Mouse (Mus musculus) ZHBTc4 (cell line): ENCODE data around the gene Slx4.

ENCODE experiments used
- DNase-seq: peaks from one replicate; pipeline ENCODE4 v3.0.0-alpha.2; 2011; ENCODE audit warnings: low read depth, low spot score

The Slx4 gene

DNA sequence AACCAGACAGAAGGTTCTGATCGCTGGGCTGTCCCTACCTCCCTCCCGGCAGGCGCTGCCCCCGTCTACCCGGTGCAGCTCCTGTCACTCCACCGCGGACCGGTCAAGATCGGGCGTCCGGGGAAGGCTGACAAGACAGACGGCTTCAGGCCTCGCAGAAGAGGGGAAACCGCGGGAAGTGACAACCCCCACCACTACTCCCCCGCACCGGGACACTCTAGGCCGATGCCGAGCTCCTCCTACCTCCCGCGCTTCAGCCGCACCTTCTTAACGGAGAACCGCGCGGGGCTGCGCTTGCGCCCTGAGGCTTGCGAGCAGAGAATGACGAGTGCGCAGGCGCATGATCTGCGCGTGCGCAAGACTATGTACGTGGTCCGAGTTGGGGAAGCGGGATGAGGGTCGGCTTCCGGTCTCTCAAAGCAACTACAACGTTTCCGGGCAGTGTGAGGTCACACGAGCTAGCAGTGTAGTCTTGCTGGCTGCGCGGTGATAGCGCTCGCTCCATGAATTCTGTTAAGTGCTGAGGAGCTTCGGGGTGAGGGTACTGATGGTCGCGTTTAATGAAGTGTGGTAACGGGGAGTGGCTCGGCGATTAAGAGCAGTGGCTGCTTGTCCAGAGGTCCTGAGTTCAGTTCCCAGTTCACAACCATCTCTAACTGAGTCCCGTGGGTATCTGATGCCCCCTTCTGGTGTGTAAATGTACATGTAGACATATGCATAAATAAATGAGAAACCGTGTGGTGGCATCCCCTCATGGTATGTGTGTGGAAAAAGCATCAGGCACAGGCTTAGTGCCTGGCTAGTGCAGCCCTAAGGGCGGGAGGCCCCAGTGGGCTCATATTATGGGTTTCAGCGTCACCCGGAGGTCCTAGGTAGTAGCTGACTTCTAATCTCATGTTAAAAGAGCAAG lies at the start of gene Slx4:
Slx4 (minus strand) TSS at position 282 of the 910 bp plus-strand sequence.
- peak; percentile 99 for DNase-seq

DNA sequence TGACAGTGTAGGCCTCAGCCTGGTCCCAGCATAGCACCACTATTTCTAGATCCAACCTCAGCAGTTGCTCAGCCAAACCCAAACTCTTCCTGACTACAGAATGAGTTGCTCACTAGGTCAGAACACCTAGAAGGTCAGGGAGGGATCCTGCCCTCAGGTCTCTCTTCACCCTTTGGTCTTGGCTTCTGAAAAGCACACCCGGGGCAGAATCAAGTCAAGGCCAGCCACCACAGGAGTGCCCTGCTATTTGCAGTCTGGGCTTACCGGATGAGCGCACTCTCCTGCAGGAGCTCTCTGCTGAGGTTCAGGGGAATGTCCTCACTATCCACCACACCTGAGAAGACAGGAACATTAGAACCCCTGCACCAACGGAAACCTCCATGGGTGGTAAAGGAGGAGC lies 49.0 kb upstream of the Slx4 start:
- no peak for DNase-seq

DNA sequence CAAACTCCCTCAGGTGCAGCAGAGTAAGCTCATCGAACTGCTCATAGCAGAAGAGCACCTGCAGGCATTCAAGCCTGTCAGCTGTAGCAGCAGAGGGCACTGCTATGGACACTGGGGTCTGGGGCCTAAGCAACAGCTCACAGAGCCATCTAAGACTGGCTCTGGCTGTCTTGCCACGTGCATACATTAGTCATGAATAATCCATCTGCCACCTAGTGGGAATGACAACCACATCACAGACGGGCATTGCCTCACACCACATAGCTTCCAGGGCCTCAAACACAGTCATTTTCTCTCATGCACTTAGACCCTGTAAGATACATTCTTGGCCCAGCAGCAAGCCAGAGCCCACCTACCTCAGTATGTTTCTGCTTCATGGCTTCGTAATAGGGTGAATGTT lies 42.0 kb upstream of the Slx4 start:
- DNase-seq: no peak

DNA sequence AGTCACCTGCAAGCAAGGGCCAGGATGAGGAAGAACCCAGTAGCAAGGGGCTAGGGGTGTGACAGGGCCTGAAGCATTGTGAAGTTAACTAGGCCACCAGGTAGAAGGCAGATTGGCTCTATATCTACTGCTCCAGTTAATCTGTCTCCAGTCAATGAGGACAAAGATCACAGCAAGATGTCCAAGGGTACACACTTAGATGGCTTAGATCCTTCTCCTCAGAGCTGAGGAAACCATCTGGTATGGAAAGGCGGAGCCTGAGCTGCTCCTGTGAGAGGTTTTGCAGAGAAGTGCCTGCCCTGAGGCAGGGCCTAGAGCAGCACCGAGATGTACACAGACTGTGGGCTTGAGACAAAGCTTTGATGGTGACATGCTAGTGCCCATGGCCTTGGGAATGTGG lies 40.5 kb upstream of the Slx4 start:
- no peak for DNase-seq

DNA sequence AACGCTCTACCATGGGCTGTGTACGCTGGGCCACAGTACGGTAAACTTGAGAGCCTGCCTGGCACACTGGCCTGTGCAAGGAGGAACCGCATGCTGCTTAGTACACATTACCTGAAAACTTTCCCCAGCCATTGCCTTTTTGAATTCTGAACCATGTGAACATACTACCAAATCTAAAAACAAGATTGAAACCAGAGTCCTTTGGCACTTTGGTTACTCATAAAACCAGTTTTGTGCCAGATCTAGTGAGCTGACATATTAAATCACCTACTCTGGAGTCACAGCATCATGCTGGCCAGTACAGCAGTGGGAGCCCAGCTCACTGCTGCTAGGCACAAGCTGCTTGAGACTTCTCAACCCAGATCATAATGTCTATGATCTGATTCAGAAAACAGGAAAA lies 38.1 kb upstream of the Slx4 start:
- no peak for DNase-seq

DNA sequence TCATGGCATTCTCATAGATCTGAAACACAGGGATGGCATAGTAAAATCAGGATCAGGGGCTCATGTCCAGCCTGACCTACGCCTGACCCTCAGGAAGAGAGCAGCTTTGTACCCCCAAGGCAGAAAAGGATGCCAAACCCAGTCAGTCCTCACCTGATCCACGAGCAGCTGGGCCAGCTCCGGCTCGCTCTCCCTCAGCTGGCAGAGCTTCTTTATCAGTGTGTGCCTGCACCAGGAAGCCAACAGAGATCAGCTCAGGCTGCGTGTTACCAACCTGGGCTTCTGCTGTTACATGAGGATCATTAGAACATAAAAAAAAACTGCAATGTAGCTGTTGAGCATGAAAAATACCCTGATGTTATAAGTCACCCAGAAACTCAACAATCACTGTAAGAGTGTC lies 36.6 kb upstream of the Slx4 start:
- no peak for DNase-seq

DNA sequence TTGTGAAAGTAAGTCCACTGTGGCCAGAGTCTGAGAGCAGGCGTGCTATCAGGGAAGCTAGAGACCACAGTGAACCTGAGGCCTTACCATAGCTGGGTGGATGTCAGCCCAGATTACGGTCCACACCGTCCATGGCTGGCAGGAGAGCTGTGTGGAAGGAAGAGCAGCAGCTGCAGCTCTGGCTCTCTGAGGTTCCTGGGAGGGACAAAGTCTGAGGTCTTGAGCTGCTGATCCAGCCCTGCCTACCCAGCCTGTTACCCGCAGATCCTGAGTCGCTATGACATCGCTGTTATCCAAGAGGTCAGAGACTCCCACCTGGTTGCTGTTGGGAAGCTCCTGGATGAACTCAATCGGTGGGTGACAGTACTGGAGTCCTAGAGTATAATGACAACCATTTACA lies 34.1 kb upstream of the Slx4 start:
- no peak for DNase-seq

DNA sequence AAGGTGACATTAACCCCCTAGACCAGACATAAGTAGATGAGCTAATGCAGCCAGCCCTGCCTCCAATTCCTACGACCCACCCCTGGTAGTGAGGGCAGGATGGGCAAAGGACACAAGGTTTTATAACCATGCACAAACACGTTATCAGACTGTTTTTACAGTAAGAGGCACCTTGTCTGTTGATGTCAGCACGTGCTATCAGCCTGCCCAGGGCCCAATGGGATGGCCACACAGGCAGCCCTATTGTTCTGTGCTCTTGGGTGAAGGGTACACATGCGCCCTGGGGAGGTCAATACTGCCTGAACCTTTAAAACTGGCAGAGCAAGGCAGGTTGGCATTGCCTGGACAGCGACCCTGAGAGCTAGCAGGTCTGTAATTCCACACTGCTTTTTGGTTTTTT lies 33.2 kb upstream of the Slx4 start, which contains the start of gene Dnase1:
Dnase1 (plus strand) TSS at position 136 of the 400 bp plus-strand sequence.
- no peak for DNase-seq

DNA sequence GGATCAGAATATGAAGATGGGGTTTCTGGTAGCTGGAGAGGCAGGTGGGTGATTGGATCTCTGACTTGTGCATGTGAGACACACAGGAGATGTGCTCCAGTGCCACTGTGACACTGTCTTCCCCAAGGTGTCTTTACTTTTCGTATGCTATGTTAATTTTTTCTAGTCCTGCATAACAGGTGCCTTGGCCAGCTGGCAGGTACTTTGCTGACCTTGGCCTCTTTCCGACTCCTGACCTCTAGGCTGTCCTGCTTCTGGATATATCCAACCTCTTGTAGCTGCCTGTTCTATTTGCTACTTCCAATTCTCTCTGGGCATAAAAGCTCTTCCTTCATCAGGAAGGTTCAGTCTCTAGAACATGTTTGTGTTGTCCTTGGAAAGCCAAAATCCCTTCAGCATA lies 32.0 kb upstream of the Slx4 start:
- DNase-seq: no peak

DNA sequence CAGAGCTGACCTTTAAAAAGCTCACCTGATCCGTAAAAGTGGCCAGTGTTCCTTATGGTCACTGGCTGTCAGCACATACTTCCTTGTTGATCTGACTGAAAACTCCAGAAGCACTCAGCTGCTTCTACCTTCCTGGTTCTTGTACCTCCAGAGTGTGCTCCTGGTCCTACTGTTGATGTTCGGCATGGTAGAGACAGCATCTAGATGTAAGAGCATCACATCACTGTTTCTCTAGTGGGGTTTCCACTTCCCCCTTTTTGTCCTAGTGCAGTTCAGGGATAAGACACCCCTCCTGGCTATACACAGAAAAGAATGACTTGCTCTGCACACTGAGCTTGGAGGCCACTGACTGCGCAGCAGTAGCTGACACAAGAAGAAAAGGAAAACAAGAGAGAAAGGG lies 30.9 kb upstream of the Slx4 start:
- no peak for DNase-seq

DNA sequence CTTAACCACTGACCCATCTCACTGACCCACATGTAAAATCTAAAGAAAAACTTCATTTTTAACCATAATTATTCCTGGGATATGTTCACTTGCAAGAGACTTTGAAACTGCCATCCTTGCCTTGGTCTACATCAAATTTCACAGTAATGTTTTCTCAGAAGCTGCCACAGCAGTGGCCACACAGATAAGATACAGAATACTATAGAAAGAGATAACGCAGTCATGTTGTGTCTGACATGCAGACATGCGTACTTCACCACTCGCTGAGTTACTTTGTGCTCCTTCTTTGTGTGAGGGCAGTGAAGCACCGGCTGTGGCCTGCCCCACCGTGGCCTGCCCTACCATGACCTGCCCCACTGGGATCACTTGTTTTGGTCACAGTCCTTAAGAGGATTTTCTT lies 30.4 kb upstream of the Slx4 start:
- DNase-seq: no peak

DNA sequence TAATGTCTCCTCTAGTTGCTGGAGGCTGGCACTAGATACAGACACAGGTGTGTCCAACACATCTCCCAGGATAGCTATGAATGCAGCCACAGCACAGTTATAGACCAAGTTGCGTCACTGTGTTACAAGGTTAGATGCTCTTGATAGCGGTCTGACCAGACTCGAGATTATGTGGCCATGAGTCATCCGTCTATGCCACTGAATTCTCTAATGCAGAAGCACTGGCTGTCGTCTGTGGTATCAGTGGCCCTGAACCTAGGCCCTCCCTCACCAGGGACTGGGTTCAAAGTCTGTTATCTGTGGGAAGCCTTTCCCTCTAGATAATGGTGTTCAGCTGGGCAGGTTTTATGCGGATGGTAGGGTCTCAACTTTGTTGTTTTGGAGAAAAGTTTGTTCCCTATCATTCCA lies 28.8 kb upstream of the Slx4 start:
- peak; percentile 30 for DNase-seq

DNA sequence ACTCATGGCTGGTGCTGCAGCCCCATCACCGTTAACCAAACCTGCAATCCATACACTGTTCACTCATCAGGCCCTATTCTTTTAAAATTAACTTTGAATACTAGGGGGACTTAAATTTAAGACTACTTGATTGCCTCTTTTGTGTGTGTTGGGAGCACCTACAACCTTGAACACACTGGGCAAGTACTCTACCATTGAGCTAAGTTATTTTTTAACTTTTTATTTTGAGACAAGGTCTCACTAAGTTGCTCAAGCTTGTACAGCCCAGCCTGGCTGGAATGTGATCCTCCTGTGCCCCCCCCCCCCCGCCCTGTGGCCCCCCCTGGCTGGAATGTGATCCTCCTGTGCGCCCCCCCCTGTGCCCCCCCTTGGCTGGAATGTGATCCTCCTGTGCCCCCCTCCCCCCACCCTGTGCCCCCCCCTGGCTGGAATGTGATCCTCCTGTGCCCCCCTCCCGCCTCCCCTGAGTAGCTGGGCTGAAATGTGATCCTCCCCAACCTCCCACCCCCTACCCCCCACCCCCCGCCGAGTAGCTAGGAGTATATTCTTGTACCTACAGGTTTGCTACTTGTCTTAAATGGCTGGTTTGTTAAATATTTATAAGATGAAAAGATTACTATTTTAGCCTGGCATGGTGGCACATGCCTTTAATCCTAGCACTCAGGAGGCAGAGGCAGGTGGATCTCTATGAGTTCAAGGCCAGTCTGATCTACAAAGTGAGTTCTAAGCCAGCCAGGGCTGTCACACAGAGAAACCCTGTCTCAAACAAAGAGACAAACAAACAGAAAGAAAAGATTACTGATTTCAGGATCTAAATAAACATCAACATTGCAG lies 28.1 kb upstream of the Slx4 start:
- peak; percentile 58 for DNase-seq

DNA sequence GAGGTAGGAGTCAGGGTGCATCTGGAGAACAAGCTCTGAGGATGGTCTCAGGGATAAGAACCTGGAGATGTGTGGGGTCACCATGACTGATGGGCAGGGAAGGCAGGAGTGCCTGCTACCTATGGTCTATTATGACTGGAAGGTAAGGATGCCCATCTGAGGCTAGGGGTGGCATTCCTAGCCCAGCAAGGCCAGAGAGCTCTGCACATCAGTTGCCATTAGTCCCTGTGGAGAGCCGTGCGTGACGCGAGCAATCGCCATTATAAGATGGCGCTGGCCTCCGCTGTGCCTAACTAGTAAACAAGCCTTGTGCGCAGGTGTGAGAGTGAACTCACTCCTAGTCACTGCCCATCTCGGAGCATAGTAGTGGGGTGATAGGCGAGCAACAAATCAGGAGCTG lies 26.9 kb upstream of the Slx4 start:
- no peak for DNase-seq

DNA sequence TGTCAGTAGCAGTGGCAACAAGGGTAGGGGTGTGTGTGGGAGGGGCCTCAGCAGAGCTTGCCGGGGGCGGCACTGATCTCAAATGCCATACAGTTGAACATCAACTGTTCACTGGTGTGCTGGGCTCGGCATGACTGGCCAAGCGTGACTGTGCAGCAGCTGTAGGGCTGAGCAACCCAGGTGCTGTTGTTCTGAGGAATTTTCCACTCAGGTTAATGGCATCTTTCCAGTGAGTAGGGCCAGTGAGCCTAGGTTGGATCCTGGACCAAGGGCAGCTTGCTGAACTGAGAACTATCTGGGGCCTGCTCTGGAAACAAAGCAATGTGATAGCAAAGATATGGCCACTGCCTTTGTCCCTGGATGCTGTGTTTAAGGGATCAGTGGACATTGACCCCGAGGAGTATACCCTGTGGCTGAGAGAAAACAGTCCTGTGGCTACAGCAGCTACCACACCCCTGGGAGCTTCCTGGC lies 25.8 kb upstream of the Slx4 start:
- no peak for DNase-seq

DNA sequence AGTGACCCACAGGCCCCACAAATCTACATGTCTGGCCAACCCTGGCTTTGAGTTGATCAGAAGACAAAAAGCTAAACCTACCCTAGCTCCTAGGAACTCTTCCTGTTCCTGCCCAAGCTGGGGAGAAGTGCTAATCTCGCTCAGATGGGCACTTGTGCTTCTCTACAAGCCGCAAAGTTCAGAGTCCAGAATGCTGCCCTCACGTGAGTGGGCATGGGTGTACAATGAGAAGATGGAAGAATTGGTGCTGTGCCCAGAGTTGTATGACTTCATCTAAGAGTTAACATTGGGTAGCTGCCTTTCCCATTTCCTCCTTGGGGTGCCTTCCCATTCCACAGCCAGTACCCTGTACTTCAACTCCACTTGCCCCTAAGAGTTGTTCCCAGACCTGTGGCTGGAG lies 23.6 kb upstream of the Slx4 start:
- no peak for DNase-seq

DNA sequence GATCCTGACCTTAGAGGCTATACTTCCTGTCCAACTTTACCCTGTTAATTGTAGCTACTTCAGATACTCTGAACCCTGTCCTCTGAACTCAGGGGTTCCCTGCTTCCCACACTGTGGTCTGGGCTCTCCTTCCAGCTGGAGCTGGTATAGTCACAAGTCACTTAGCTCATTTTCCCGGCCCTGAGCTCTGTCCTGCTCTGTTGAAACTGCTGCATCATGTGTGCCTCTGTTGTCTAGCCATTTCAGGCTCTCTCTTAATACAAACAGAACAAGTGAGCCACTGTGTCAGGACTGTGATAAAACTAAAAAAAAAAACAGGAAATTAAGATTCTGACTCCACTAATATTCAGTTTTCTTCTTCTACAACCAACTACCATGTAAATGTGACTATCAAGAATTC lies 23.1 kb upstream of the Slx4 start:
- DNase-seq: no peak

DNA sequence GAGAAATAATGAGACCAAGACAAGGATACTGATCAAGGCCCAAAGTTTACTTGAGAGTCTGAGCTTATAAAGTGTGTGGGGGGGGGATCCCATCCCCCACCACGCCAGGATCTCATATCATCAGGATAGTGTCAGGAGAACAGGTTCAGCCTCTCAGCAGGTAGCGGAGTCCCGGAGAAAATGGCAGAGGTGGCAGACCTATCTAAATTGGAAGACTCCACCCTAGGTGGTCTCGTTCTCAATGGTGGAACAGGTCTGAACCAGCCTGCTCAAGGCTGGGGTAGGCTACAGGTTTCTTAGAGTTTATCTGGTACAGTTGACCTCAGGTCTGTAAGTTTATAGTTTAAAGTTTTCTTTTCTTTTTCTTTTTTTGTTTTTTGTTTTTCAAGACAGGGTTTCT lies 19.1 kb upstream of the Slx4 start:
- DNase-seq: peak; percentile 75

DNA sequence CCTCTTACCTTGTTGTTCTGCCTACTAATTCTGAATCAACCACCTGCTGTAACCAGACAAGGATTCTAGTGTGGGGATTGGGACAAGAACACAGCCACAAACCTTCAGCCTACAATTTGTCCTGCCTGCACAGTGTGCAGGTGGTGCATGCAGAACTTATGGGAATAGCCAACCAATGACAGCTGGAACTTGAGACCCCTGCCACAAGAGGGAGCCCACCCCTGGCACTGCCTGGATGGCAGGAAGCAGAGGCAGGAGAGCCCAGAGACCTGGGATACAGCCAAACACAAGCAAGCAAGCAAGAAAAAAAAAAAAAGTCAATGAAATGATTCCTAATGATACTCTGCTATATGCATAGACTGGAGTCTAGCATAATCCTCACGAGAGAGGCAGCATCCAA lies 17.7 kb upstream of the Slx4 start:
- peak; percentile 40 for DNase-seq

DNA sequence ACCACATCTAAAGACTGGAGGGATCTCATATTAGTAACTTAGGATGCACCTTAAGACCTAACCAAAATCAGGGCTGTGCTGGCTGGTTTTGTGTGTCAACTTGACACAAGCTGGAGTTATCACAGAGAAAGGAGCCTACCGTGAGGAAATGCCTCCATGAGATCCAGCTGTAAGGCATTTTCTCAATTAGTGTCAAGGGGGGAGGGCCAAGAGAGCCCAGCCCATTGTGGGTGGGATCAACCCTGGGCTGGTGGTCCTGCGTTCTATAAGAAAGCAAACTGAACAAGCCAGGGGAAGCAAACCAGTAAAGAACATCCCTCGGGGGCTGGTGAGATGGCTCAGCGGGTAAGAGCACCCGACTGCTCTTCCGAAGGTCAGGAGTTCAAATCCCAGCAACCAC lies 13.9 kb upstream of the Slx4 start:
- DNase-seq: peak; percentile 39

DNA sequence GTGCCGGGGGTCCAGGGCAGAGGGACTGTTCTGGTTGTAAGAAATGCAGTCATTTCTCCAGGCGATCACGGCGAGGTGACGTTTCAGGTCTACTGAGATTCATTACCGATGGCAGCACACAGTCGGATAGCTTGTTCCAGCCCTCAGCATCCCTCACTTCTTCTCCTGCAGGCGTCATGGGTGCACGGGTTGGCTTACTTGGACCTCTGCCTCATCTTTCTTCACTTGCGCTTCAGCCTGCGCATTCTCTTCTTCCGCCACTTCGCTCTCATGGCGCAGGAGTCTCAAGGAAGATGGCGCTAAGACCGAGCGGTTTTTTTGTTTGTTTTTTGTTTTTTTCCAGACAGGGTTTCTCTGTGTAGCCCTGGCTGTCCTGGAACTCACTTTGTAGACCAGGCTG lies 13.2 kb upstream of the Slx4 start:
- peak; percentile 62 for DNase-seq

DNA sequence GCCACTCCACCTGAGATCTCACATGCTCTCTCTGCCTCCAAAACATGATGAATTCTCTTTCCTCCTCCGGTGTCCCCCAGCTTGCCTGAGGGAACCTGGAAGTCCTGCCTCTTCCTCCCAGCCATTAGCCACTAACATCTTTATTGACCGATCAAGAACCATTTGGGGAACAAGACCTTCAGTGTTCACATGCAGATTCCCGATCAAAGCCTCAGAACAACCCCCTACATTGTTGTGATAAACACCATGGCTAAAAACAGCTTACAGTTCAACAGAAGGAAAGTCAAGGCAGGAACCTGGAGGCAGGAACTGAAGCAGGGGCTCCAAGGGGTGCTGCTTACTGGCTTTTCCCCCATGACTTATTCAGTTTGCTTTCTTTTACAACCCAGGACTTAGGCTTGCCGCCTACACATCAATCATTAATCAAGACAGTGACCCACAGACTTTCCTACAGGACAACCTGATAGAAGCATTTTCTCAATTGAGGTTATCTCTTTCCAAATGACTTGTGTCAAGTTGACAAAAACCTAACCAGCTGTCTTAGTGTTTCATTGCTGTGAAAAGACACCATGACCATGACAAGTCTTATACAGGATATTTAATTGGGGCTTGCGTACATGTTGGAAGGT lies 10.6 kb upstream of the Slx4 start:
- DNase-seq: peak; percentile 93
